Mouse (Mus musculus): ENCODE data around the gene Faap24.

DNA sequence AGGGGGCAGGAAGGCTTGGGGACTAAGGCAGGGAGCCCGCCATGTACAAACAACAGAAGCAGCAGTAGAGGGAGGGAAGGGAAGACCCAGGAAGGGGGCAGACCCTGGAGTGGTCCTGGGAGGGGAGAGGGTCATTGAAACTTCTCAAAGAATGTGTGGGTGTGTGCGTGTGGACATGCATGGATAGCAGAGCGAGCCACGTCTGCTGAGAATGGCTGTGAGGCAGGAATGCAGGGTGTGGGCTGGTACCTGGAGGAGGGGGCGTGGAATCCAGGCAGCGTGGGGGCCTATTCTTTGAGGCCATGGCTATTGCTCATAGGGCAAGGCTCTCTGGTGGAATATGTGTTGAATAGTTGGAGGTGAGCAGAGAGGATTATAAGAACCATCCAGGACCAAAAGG, 7.9 kb downstream of the Faap24 start:
- no peak for TF ChIP-seq POLR2A (IDR thresholded peaks at IDR 0.05; ENCODE audit: borderline replicate concordance, extremely low read depth, insufficient read depth, insufficient read length, poor library complexity, severe bottlenecking)
- TF ChIP-seq CTCF (IDR thresholded peaks at IDR 0.05; ENCODE audit: borderline replicate concordance, extremely low read depth, insufficient read depth, insufficient read length): no peak

Data from brain, embryonic 14.5 days (tissue).